Mouse (Mus musculus): ENCODE measurements at regions not wholly inside any gene's neighbourhood (a gene's known extent, or its start where the extent isn't known, plus 50 kb on each side); places are given as distances from the start of the nearest gene placed in this dataset.

- TF ChIP-seq FLI1 (IDR thresholded peaks at IDR 0.05; ENCODE audit: low read length) (no peak), GATA1 (IDR thresholded peaks at IDR 0.05; ENCODE audit: borderline replicate concordance, low read length) (no peak)
These were observed 95.3 kb upstream of the Ccnd2 start for GRCm38 (mm10) chr6:127247343-127247742.

Data from megakaryocyte, embryonic 14.5 days (primary cell).